ENCODE assay signal across 22 mouse cellular contexts in the genomic region with DNA sequence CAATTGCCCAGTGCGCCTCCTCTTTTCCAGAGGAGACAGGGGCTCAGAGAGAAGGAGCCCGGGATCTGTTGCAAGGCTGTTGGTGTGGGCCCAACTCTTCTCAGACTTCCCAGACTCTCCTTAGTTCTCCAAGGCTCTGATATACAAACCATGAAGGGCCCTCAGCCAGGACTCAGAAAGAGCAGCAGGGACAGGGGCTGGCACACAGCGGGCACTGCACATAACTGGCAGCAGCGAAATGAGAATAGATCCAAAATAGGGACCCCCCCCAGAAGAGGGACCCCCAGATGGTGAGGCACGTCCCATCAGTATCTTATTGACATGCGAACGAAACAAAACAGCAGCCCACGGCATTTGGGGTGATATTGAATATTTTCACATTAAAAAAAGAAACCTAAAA. TPM values are rescaled to one million over a fixed set of nuclear protein-coding genes. Genes with fewer than 3 reads are reported as not detected.
"Had no signal": no experiment of that assay in that cellular context is flagged by ENCODE, and none has a peak within 500 bp of the region (broad histone marks: within the 10 kb centered on the region; RNA-seq: fewer than 3 reads in every experiment).

No protein-coding gene starts in this region.

- DNase-seq: lung, adult 18-20 months; lung, embryonic 14.5 days; lung, postnatal 10 days; lung, postnatal 4 days; retina, postnatal 1 day; right cerebral cortex, adult 18-20 months; right cerebral cortex, postnatal 25 days; right cerebral cortex, postnatal 4 days; spleen, adult 18-20 months; thymus, adult 18-20 months; thymus, postnatal 14 days; thymus, postnatal 36 days had no signal

- ATAC-seq: midbrain, embryonic 13.5 days; midbrain, embryonic 16.5 days had no signal

- H3K4me2 ChIP-seq: lung, embryonic 14.5 days; midbrain, embryonic 13.5 days; neural tube, embryonic 13.5 days; neural tube, embryonic 15.5 days had no signal

- H3K4me1 ChIP-seq: midbrain, embryonic 13.5 days had no signal

- H3K9me3 ChIP-seq: midbrain, embryonic 10.5 days; midbrain, embryonic 13.5 days; neural tube, embryonic 13.5 days; neural tube, embryonic 15.5 days had no signal

- H3K9ac ChIP-seq: lung, embryonic 14.5 days; midbrain, embryonic 13.5 days; neural tube, embryonic 13.5 days; neural tube, embryonic 15.5 days had no signal

- H3K4me3 ChIP-seq: midbrain, embryonic 10.5 days; midbrain, embryonic 13.5 days; myocyte; neural tube, embryonic 13.5 days; neural tube, embryonic 15.5 days had no signal

- H3K27me3 ChIP-seq: midbrain, embryonic 13.5 days; neural tube, embryonic 13.5 days; neural tube, embryonic 15.5 days had no signal

- H3K27ac ChIP-seq: midbrain, embryonic 10.5 days; midbrain, embryonic 13.5 days; neural tube, embryonic 13.5 days; neural tube, embryonic 15.5 days had no signal

RNA-seq across cellular contexts. Expression of a gene that starts 34.8 kb away (rescaled TPM):
- total RNA-seq: megakaryocyte, adult 5-6 weeks; megakaryocyte-erythroid progenitor cell, adult 5-6 weeks had no signal

RNA-seq across cellular contexts. Expression of a gene that starts 44.0 kb away (rescaled TPM):
- total RNA-seq: megakaryocyte-erythroid progenitor cell, adult 5-6 weeks had no signal

RNA-seq across cellular contexts. Expression of a gene that starts 58.1 kb away (rescaled TPM):
- total RNA-seq: megakaryocyte, adult 5-6 weeks had no signal
- polyA plus RNA-seq: lung, embryonic 14.5 days; midbrain, embryonic 10.5 days; myocyte; neural tube, embryonic 11.5 days; neural tube, embryonic 13.5 days; stomach, embryonic 14.5 days had no signal
